Mouse (Mus musculus): Measurements from ENCODE around the gene Mrpl54. TPM values are rescaled to one million over a fixed set of nuclear protein-coding genes. Genes with fewer than 3 reads are reported as not detected.

Gene Mrpl54
- polyA plus RNA-seq, 1 experiment = 109 TPM

- DNase-seq (ENCODE audit: low read depth, low spot score) = no peak
- 73% methylated on average over 6 of the region's 6 CpGs for WGBS
Observed at GRCm38 (mm10) chr10:81297246-81297645, 30.5 kb upstream of the Mrpl54 start.

GRCm38 (mm10) chr10:81295185-81295584 lies 28.5 kb upstream of the Mrpl54 start:
- 75% methylated on average over 6 of the region's 6 CpGs for WGBS
- no peak for DNase-seq (ENCODE audit: low read depth, low spot score)

GRCm38 (mm10) chr10:81294442-81294841 lies 27.7 kb upstream of the Mrpl54 start:
- DNase-seq (ENCODE audit: low read depth, low spot score) = no peak
- 30% methylated on average over 8 of the region's 8 CpGs for WGBS

- WGBS = 1% methylated on average over 25 of the region's 25 CpGs
Observed at GRCm38 (mm10) chr10:81293334-81294030, 26.7 kb upstream of the Mrpl54 start.

GRCm38 (mm10) chr10:81292554-81293333 lies 26.0 kb upstream of the Mrpl54 start, which contains the start of gene Pip5k1c:
TSS of gene Pip5k1c (plus strand) at chr10:81292963.
- peak; percentile 99 for DNase-seq (ENCODE audit: low read depth, low spot score)
- under 1% methylated on average over 80 of the region's 80 CpGs for WGBS

More at GRCm38 (mm10) chr10:81293334-81294030, 26.7 kb upstream of the Mrpl54 start:
- no peak for DNase-seq (ENCODE audit: low read depth, low spot score)

GRCm38 (mm10) chr10:81291511-81292104 lies 24.9 kb upstream of the Mrpl54 start, which contains the start of gene Tjp3:
TSS of gene Tjp3 (minus strand) at chr10:81291581.
- WGBS = 29% methylated on average over 9 of the region's 9 CpGs
- DNase-seq (ENCODE audit: low read depth, low spot score) = no peak

GRCm38 (mm10) chr10:81290698-81291460 lies 24.1 kb upstream of the Mrpl54 start:
- no peak for DNase-seq (ENCODE audit: low read depth, low spot score)

GRCm38 (mm10) chr10:81289811-81290210 lies 23.1 kb upstream of the Mrpl54 start:
- no peak for DNase-seq (ENCODE audit: low read depth, low spot score)
- WGBS = 26% methylated on average over 14 of the region's 14 CpGs

More at GRCm38 (mm10) chr10:81290698-81291460, 24.1 kb upstream of the Mrpl54 start:
- 14% methylated on average over 24 of the region's 24 CpGs for WGBS

- no peak for DNase-seq (ENCODE audit: low read depth, low spot score)
Observed at GRCm38 (mm10) chr10:81289278-81289677, 22.5 kb upstream of the Mrpl54 start.

GRCm38 (mm10) chr10:81288601-81289000 lies 21.9 kb upstream of the Mrpl54 start:
- 22% methylated on average over 6 of the region's 6 CpGs for WGBS
- DNase-seq (ENCODE audit: low read depth, low spot score) = no peak

More at GRCm38 (mm10) chr10:81289278-81289677, 22.5 kb upstream of the Mrpl54 start:
- WGBS = 3% methylated on average over 7 of the region's 7 CpGs

- no peak for DNase-seq (ENCODE audit: low read depth, low spot score)
- 53% methylated on average over 8 of the region's 8 CpGs for WGBS
Observed at GRCm38 (mm10) chr10:81287513-81288157, 20.9 kb upstream of the Mrpl54 start.

GRCm38 (mm10) chr10:81286586-81286985 lies 19.9 kb upstream of the Mrpl54 start:
- WGBS = 17% methylated on average over 6 of the region's 6 CpGs
- peak; percentile 100 for DNase-seq (ENCODE audit: low read depth, low spot score)

GRCm38 (mm10) chr10:81285694-81286450 lies 19.1 kb upstream of the Mrpl54 start:
- peak; percentile 85 for DNase-seq (ENCODE audit: low read depth, low spot score)
- WGBS = 2% methylated on average over 54 of the region's 54 CpGs

GRCm38 (mm10) chr10:81284719-81285118 lies 18.0 kb upstream of the Mrpl54 start:
- no peak for DNase-seq (ENCODE audit: low read depth, low spot score)
- WGBS = 5% methylated on average over 17 of the region's 17 CpGs

GRCm38 (mm10) chr10:81284189-81284588 lies 17.5 kb upstream of the Mrpl54 start:
- DNase-seq (ENCODE audit: low read depth, low spot score) = no peak
- 50% methylated on average over 6 of the region's 6 CpGs for WGBS

- 62% methylated on average over 10 of the region's 10 CpGs for whole genome bisulfite sequencing
- DNase-seq (ENCODE audit: low read depth, low spot score) = no peak
Observed at GRCm38 (mm10) chr10:81279496-81279895, 12.8 kb upstream of the Mrpl54 start.

- no peak for DNase-seq (ENCODE audit: low read depth, low spot score)
Observed at GRCm38 (mm10) chr10:81277676-81278075, 10.9 kb upstream of the Mrpl54 start.

GRCm38 (mm10) chr10:81273842-81274241 lies 7.1 kb upstream of the Mrpl54 start:
- DNase-seq (ENCODE audit: low read depth, low spot score) = no peak
- WGBS = 93% methylated on average over 19 of the region's 19 CpGs

More at GRCm38 (mm10) chr10:81277676-81278075, 10.9 kb upstream of the Mrpl54 start:
- 90% methylated on average over 22 of the region's 22 CpGs for WGBS

All from large intestine, adult 2 months (tissue).